Mouse (Mus musculus) intestine, embryonic 15.5 days (tissue): ENCODE data around the gene Fbxw25. TPM values are rescaled to one million over a fixed set of nuclear protein-coding genes. Genes with fewer than 3 reads are reported as not detected.
"Not testable (repeated sequence)": the region's sequence is repeated elsewhere in the genome, so short reads cannot be mapped to it uniquely, and the experiment has no call there.

ENCODE experiments used
- ATAC-seq: fragments of 200-750 bp; cut with Nextera tagmentation; 2 replicates; pipeline ENCODE4 v1.8.0; 2017; ENCODE audit warnings: moderate TSS enrichment, moderate library complexity
- H3K27ac ChIP-seq: fragments of 300-500 bp; sonication (generic); 2 replicates; pipeline ENCODE4 v1.5.1; 2015; ENCODE audit warnings: mild to moderate bottlenecking, inconsistent platforms
- H3K27me3 ChIP-seq: fragments of 300-500 bp; sonication (generic); replicated peaks from 2 replicates; pipeline ENCODE4 v1.6.1; 2015; ENCODE audit warnings: inconsistent platforms
- H3K36me3 ChIP-seq: fragments of 300-500 bp; sonication (generic); 2 replicates; pipeline ENCODE4 v1.6.1; 2015; ENCODE audit warnings: inconsistent platforms
- H3K4me1 ChIP-seq: fragments of 300-500 bp; sonication (generic); replicated peaks from 2 replicates; pipeline ENCODE4 v1.6.1; 2015; ENCODE audit warnings: inconsistent platforms
- H3K4me2 ChIP-seq: fragments of 300-500 bp; sonication (generic); replicated peaks from 2 replicates; pipeline ENCODE4 v1.6.1; 2015; ENCODE audit warnings: mild to moderate bottlenecking, inconsistent platforms
- H3K4me3 ChIP-seq: fragments of 300-500 bp; sonication (generic); replicated peaks from 2 replicates; pipeline ENCODE4 v1.5.1; 2015; ENCODE audit warnings: inconsistent platforms
- H3K9ac ChIP-seq: fragments of 300-500 bp; sonication (generic); 2 replicates; pipeline ENCODE4 v1.6.1; 2015; ENCODE audit warnings: inconsistent platforms
- H3K9me3 ChIP-seq: fragments of 300-500 bp; sonication (generic); 2 replicates; pipeline ENCODE4 v1.6.1; 2016; ENCODE audit warnings: inconsistent platforms
- WGBS: fragments of 180-500 bp; shearing (Covaris S2); methylation state at CpG from one replicate; pipeline ENCODE4 v1.1.7; 2015; 5-methylcytosine and 5-hydroxymethylcytosine counted together
- polyA plus RNA-seq: library from polyadenylated mRNA; unstranded; fragments of >200 nt; fragmentation: Nextera tagmentation; extraction: Ambion mirVana; gene quantifications from 2 replicates; pipeline ENCODE4 v1.2.1, GENCODE M21; 2015

The Fbxw25 gene
- not detected in 2 replicates for polyA plus RNA-seq

DNA sequence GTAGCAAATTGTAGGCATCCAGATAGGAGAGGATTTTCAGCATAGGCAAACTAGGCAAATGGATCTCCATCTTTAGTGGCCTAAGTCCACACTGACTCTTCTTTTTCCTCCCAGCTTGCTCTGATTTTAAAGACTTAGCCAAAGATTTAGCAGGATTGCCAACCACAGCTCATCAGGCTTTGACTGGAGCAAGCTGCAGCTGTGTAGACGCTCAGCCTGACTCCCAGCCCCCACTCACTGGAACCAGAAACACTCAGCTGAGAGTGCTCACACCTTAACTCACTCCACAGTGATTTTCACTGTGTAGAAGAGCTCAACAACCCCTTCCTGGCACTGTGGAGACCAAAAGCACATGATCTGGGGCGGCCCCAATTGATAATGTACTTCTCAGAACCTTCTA, at the start of gene Fbxw25:
TSS of gene Fbxw25 (minus strand) at position 101 of the 400 bp plus-strand sequence.
- H3K36me3 ChIP-seq, H3K9me3 ChIP-seq, H3K4me3 ChIP-seq, H3K9ac ChIP-seq, ATAC-seq, H3K4me1 ChIP-seq, H3K27ac ChIP-seq, H3K27me3 ChIP-seq, H3K4me2 ChIP-seq: not testable (repeated sequence)
- 75% methylated on average over 2 of the region's 2 CpGs for WGBS

DNA sequence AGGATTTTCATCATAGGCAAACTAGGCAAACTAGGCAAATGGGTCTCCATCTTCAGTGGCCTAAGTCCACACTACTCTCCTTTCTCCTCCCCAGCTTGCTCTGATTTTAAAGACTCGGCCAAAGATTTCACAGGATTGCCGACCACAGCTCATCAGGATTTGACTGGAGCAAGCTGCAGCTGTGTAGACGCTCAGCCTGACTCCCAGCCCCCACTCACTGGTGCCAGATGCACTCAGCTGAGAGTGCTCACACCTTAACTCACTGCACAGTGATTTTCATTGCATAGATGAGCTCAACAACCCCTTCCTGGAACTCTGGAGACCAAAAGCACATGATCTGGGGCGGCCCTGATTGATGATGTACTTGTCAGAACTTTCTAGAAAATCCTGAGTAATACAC, 38.1 kb upstream of the Fbxw25 start, which contains the start of gene Fbxw18:
TSS of gene Fbxw18 (minus strand) at position 101 of the 400 bp plus-strand sequence.
- H3K27ac ChIP-seq, H3K4me3 ChIP-seq, H3K9me3 ChIP-seq, H3K4me2 ChIP-seq, H3K4me1 ChIP-seq, ATAC-seq, H3K27me3 ChIP-seq, H3K9ac ChIP-seq, H3K36me3 ChIP-seq: not testable (repeated sequence)
- WGBS, result 77% methylated on average over 4 of the region's 4 CpGs

DNA sequence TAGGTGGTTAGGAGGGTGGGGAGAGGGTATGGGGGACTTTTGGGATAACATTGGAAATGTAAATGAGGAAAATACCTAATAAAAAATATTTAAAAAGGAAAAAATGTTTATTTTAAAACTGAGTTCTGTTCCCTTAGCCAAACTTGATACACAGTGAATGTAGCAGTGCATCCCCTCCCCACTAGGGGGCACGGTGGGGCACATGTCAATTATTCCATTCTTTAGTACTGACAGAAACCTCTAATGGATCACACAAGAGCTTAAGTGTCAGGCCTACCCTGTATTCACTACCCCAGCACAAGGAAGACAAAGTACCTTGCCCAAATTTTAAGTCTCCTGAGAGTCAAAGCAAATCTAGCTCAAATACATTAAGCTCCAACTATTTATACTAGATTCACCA, 20.8 kb upstream of the Fbxw25 start:
- 0% methylated on average over 1 of the region's 1 CpGs for WGBS
- Histone ChIP-seq H3K4me1 (no peaks in the 10 kb centered on the region), H3K4me2 (no peak overlapping the region), H3K9me3 (no peaks in the 10 kb centered on the region), H3K27me3 (no peaks in the 10 kb centered on the region), H3K9ac (no peak overlapping the region), H3K36me3 (no peaks in the 10 kb centered on the region), H3K27ac (no peak overlapping the region), H3K4me3 (no peak overlapping the region)
- no peak for ATAC-seq

DNA sequence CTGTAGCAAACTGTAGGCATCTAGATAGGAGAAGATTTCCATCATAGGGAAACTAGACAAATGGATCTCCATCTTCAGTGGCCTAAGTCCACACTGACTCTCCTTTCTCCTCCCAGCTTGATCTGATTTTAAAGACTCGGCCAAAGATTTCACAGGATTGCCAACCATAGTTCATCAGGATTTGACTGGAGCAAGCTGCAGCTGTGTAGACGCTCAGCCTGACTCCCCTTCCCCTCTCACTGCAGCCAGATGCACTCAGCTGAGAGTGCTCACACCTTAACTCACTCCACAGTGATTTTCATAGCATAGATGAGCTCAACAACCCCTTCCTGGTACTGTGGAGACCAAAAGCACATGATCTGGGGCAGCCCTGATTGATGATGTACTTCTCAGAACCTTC, 38.5 kb downstream of the Fbxw25 start, which contains the start of gene Fbxw24:
TSS of gene Fbxw24 (minus strand) at position 101 of the 400 bp plus-strand sequence.
- not testable (repeated sequence) for H3K4me3 ChIP-seq, H3K9ac ChIP-seq, H3K4me1 ChIP-seq, H3K27me3 ChIP-seq, H3K36me3 ChIP-seq, H3K27ac ChIP-seq, ATAC-seq, H3K4me2 ChIP-seq, H3K9me3 ChIP-seq
- WGBS, result 83% methylated on average over 2 of the region's 2 CpGs

DNA sequence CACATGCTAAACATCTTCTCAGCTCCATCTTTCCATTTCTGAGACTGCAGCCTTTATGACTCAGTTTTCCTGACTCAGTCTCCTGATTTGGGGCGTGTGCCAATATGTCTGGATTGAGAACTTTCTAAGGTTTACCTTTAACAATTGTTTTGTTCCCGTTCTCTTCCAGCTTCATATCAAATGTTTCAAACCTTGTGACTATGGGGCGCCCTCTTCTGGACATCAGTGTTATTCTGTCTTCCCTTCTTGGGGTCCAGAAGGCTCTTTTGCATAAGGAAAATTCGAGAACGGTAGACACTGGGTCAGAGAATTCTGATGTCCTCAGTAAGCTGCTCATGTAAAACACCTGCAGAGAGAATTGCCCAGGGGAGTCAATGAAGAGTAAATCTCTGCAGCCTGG, 57.6 kb downstream of the Fbxw25 start:
- not testable (repeated sequence) for H3K27me3 ChIP-seq, H3K36me3 ChIP-seq, H3K4me1 ChIP-seq, H3K4me2 ChIP-seq, H3K27ac ChIP-seq, H3K9me3 ChIP-seq, H3K9ac ChIP-seq, ATAC-seq, H3K4me3 ChIP-seq
- 38% methylated on average over 5 of the region's 5 CpGs for WGBS

DNA sequence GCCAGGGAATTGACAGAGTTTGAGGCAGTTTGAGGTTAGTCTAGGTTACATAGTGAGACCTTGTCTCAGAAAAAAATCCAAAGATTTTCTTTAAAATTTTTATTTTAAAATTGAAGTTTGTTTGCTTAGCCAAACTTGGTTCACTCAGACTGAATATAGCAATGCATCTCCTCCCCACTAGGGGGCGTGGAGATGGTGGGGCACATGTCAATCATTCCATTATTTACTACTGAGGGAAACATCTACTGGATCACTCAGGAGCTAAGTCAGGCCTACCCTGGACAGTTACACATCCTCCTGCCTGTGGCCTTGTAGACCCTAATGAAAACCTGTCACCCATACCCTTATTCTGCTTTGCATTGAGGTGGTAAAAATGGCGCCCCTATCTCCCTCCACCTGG, 62.3 kb downstream of the Fbxw25 start:
- 61% methylated on average over 2 of the region's 2 CpGs for WGBS
- not testable (repeated sequence) for ATAC-seq

DNA sequence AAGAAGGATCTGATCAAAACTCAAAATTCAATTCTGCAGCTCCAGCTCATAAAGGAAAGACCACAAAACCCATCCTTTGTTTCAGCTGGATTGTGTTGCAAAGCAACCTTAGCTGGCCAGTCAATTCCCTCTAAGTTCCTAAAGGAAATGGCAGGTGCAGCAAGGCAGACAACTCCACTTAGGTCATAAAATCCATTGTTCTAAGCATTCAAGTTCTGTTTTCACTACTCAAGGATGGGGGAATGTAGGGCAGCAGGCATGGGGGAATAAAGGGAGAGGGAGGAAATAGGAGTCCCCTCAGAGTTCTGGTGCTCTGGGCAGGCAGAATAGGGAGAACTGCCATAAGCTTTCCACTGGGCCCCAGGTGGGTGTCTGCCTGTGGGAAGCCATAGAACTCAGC, 67.2 kb downstream of the Fbxw25 start:
- Histone ChIP-seq H3K27ac (no peak overlapping the region), H3K4me1 (no peaks in the 10 kb centered on the region), H3K9me3 (no peaks in the 10 kb centered on the region), H3K4me2 (no peak overlapping the region), H3K9ac (no peak overlapping the region), H3K36me3 (no peaks in the 10 kb centered on the region), H3K27me3 (no peaks in the 10 kb centered on the region), H3K4me3 (no peak overlapping the region)
- ATAC-seq, result no peak

More for the DNA sequence above, 62.3 kb downstream of the Fbxw25 start:
- not testable (repeated sequence) for H3K9me3 ChIP-seq, H3K27me3 ChIP-seq, H3K36me3 ChIP-seq, H3K27ac ChIP-seq, H3K9ac ChIP-seq, H3K4me3 ChIP-seq, H3K4me1 ChIP-seq, H3K4me2 ChIP-seq

Other genes with a start within 250 kb of the Fbxw25 start
- not detected in 2 replicates for gene Fbxw16, start 215.5 kb downstream of the Fbxw25 start, polyA plus RNA-seq
- not detected in 2 replicates for gene Fbxw19, start 168.8 kb downstream of the Fbxw25 start, polyA plus RNA-seq
- not detected in 2 replicates for gene Fbxw15, start 96.4 kb downstream of the Fbxw25 start, polyA plus RNA-seq
- 0.11 TPM in 1 of 2 replicates, not detected in the other for gene Fbxw24, start 38.6 kb downstream of the Fbxw25 start, polyA plus RNA-seq
- not detected in 2 replicates for gene Fbxw18, start 38.0 kb upstream of the Fbxw25 start, polyA plus RNA-seq
- not detected in 2 replicates for gene Fbxw26, start 81.4 kb upstream of the Fbxw25 start, polyA plus RNA-seq
- gene Fbxw27, start 126.0 kb upstream of the Fbxw25 start, polyA plus RNA-seq, result not detected in 2 replicates
- gene Spink8, start 147.6 kb upstream of the Fbxw25 start, polyA plus RNA-seq, result not detected in 2 replicates
- 88.4 and 96.6 TPM in 2 replicates for gene Nme6, start 168.1 kb upstream of the Fbxw25 start, polyA plus RNA-seq
- 2.9 and 5.3 TPM in 2 replicates for gene Camp, start 185.0 kb upstream of the Fbxw25 start, polyA plus RNA-seq
- 32.1 and 32.5 TPM in 2 replicates for gene Cdc25a, start 210.9 kb upstream of the Fbxw25 start, polyA plus RNA-seq